Mouse (Mus musculus): ENCODE data around the gene Srsf10.

The Srsf10 gene

DNA sequence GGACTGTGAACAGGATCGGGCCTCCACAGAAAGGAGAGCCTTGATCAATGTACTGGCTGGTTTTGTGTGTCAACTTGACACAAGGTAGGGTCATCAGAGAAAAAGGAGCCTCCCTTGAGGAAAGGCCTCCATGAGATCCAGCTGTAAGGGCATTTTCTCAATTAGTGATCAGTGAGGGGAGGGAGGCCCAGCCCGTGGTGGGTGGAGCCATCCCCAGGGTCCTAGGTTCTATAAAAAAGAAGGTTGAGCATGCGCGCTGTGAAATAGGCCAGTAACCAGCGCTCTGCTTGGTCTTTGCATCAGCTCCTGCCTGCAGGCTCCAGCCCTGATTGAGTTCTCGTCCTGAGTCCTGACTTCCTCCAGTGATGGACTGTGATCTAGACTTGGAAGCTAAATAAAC, 29.0 kb downstream of the Srsf10 start:
- no peak for DNase-seq (ENCODE audit: low spot score)

DNA sequence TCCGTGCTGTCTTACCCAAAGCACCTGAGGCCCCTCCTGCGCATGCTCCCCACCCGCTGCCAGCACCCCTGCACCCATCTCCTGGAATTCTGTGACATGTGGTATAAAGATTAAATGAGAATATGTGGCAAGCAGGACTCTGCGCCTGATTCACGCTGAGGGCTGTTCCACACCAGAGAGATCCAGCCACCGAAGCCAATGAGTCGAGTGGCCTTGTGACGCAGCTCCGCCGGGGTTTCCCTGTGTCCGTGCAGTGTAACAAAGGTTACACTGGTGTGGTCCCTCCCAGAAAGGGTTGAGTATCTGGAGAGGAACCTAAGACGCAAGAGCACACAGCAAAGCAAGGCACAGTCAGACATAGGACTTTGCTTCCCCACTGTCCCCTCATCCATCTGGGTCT, 30.1 kb downstream of the Srsf10 start:
- no peak for DNase-seq (ENCODE audit: low spot score)

DNA sequence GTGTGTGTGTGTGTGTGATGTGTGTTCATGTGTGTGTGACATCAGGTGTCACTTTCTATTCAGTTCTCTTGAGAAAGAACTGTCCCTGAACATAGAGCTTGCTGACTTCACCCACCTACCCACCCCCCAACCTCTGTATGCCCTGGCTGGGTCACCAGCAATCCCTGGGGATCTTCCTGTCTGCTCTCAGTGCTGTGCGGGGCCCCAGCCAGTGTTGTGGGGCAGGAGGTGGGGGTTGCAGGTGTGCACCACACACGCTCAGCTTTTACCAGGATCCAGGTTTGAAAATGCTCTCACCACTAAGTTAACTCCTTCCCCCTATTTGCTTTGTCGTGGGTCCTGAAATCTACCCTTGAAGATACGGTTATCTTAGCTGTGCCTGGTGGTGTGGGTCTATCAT, 30.6 kb downstream of the Srsf10 start:
- DNase-seq (ENCODE audit: low spot score) = no peak

DNA sequence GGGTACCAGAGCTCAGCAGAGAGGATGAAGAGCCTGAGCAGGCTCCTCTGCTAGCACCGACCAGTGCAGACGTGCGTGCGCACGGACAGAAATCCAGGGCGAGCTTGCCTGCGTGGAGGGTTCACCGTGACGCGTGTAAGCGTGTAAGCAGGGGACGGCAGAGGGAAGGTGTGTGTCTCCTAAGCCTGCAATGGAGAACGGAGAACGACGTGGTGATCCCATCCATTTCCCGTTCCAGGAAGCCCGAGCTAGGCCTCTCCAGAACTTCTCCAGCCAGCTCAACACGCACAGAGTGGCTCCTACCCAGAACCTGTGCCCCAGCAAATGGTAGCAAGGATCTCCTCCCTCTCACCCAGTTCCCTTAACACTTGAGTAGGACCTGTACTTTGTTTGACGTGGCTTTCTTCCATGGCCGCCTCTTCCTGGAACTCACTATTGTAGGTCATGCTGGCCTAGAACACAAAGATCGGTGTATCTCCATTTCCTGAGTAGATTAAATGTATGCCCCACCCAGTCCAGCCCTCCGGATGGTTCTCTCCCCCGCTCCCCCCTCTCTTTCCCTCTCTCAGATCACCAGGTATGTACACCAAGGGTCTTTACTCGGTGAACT, 33.0 kb downstream of the Srsf10 start:
- DNase-seq (ENCODE audit: low spot score) = no peak

DNA sequence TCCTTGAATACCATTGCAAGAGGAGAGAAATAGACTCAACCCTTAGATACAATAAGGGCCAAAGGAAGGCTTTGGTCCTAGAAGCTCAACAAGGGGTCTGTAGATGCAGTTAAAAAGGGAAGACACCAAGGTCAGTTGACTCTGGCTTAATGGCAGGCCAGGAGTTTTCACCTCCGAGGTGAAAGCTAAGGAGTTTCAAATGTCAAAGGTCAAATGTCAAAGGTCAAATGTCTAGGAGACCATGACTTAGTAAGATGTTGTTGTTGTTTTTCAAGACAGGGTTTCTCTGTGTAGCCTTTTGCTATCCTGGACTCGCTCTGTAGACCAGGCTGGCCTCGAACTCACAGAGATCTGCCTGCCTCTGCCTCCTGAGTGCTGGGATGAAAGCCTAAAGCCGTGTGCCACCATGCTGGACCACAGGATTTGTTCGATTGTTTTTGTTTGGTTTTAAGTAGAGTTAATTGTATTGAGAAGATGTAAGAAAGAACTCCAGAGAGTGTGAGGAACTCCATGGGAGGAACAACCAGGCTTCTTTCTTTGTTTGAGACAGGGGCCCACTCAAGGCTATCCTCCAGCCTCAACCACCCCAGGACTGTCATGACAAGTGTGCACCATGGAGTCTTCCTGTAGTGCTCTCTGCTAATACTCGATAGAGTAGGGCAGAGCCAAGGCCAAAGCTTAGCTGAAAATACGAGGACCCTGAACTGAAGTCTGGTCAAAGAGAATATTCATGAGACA, 33.8 kb downstream of the Srsf10 start:
- DNase-seq (ENCODE audit: low spot score) = no peak

DNA sequence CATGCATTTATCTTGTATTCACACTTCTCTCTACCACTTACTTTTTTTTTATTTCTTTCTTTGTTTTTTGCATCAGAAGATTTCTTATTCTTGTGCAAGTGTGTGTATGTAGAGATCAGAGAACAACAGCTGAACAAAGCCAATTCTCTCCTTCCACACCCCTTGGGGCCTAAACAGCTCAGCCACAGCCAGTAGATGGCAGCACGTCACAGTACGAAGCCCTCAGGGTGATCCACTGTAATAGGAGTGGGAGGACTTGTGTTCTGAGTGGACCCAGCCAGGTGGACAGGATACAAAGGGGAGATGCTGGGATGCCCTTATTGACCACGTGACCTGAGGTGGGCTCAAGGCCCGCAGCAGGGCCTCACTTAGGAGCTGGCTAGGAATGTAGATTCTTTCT, 34.3 kb downstream of the Srsf10 start:
- DNase-seq (ENCODE audit: low spot score) = no peak

DNA sequence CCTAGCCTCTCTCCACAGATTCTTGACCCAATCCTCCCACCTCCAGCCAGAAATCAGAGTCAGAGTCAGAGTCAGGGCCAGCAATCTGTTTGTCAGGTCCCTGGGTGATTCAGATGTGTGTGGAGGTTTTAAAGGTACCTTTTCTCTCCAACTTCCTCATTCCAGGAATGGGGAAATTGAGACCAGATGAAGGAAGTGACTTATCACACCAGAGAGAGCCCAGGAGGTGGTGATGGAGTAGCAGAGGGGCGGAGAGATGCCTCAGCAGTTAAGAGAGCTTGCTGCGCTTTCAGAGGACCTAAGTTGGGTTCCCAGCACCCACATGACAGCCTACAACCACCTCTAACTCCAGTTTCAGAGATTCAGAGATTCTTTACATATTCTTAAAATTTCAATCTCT, 36.0 kb downstream of the Srsf10 start:
- no peak for DNase-seq (ENCODE audit: low spot score)

DNA sequence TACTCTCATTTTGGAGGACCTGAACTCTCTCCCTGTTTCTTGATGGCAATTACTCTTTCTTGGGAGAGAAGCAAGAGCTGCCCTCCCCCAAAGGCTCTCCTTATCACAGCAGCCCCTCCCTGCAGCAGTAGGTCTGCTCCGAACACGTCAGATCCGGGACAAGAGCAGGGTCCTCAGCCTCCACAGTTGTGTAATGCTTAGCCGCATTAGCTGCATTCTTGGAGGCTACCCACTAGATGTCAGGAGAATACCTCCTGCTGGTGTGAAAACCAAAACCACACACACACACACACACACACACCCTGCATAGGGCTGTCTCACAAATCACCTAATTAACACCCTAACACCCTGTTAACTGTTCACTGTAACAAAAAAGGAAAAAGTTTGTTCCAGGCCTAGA, 37.3 kb downstream of the Srsf10 start:
- DNase-seq (ENCODE audit: low spot score) = no peak

DNA sequence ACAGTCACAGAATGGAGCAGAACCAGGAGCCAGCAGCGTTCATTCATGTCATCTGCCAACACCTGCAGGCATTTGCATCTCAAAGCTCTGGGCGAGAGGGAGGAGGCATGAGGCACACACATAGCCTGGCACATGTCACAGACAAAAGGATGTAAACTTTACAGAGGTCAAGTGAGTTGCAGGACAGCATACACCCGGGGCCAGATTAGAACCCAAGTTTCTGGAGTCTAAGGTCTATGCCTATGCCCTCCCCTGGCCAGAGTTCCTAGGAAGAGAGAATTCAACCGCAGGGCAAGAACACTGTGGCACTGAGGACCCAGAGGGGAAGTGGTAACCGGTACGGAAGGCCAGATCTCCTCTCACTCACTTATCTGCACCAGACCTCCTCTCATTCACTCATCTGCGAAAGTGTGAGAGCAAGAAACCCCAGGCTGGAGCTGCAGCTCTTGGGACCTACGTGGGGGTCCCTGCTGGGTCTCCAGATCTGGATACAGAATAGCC, 39.6 kb downstream of the Srsf10 start, which contains the start of gene Cnr2:
Gene Cnr2, plus strand, starts transcription at position 324 of the 501 bp plus-strand sequence.
- DNase-seq (ENCODE audit: low spot score) = no peak

DNA sequence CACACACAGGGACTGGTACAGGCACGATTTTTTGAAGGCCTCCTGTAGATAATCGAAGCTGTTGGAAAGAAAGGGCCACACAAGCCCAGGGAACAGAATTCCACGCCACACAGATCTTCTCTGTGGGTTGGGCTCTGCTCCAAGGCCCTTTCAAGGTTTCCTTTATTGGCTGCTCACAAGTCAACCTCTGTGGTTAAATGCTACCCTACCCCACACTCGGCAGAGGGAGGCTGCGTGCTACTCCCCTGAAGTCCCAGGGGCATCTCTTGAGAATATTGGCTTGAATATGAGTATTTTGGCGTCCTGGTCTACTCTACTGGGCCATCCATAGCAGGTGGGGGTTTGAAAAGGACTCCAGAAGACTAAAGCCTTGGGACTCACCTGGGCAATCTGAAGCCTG, 40.6 kb downstream of the Srsf10 start:
- no peak for DNase-seq (ENCODE audit: low spot score)

DNA sequence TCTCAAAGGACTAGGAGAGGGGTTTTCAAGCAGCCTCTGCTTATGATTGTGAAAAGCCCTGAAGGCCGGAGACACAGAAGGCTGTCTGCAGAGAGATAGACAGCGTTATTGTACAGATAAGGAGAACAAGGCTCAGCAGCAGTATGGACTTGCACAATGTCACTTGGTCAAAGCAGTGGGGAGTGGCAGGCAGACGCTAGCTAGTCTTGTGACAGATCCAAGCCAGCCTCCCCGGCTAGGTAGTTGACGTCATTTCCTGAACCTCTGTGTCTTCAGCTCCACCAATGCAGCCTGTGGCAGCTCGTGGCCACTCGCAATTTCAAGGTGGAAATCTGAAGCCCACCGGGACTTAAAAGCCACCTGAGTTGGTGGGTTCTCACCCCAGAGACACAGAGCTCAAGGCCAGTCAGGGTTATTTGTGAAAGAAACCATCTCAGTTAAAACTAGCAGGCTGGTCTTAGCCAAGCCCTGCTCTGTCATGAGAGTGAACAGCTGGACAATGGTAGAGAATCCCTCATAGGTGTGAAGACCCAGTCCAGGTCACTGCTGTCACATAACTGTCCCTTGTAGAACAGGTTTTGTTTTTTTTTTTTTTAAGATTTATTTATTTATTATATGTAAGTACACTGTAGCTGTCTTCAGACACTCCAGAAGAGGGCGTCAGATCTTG, 43.0 kb downstream of the Srsf10 start:
- DNase-seq (ENCODE audit: low spot score) = no peak

DNA sequence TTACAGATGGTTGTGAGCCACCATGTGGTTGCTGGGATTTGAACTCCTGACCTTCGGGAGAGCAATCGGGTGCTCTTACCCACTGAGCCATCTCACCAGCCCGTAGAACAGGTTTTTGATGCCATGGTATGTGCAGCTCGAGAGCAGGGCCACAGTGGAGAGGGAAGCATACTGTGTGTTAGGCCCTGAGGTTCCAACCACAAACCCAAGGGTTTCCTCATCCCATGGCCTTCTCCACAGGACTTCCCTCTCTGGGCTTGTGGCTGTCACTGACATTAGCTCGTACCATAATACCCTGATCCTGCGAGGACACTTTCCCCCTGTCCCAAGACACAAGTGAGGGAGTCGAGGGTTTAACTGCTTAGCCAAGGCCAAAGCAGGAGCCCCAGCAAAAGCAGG, 43.5 kb downstream of the Srsf10 start:
- no peak for DNase-seq (ENCODE audit: low spot score)

DNA sequence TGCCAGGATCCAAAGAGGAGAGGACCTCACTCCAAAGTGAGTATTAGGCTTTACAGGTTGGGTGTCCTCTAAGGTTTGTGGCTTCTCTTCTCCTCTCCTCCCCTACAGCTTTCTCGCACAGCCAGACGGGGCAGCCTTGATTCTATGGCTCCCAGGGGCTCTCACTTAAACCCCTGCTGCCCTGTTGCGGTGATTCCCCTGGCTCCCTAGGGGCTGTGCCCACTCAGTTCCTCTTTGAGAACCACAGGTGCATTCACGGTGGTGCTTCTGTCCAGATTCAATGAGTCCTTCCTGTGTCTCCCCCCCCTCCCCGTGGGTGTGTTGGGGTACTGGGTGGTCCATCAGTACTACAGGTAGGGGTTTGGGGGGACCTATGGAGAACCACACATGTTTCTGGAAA, 44.5 kb downstream of the Srsf10 start:
- no peak for DNase-seq (ENCODE audit: low spot score)

DNA sequence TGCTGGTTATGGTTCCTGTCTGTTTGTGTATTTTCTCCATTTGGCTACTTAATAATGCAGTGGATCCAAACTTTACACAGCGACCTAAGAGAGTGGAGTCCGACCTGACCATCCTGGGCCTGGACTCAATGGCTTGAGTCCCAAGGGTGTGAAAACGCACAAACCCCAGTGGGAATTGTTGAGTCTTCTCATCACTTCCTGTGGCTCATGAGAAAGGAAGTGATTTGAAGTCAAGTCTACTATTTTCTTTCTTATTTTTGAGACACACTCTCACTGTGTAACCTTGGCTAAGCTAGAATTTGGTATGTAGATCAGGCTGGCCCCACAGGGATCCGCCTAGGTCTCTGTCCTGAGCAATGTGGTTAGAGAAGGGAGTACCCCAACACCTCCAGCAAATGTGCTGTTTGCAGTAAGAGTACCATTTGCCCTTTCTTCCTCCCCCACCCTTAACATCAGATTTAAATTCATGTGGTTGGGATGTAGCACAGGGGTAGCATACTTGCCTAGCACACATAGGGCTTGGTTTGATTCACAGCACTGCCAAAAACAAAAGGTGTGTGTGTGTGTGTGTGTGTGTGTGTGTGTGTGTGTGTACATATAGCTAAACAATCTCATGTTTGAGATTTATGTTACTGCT, 47.2 kb downstream of the Srsf10 start:
- no peak for DNase-seq (ENCODE audit: low spot score)

DNA sequence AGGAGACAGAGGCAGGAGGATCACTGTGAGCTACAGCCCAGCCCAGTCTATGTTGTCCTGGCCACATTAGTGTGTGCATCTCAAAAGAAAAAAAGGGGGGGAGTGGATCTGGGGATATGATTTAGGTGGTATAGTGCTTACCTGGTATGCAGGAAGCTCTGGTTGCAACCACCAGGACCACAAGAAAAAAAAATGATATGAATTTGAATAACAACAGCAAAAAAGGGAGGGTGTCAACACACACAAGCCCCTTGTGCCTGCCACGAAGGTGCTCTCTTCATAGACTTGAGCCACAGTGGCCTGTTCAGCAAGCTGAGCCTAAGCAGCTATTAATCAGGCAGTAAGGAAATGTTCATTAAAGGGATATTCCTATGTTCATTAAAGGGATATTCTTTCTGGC, 49.3 kb downstream of the Srsf10 start:
- no peak for DNase-seq (ENCODE audit: low spot score)

DNA sequence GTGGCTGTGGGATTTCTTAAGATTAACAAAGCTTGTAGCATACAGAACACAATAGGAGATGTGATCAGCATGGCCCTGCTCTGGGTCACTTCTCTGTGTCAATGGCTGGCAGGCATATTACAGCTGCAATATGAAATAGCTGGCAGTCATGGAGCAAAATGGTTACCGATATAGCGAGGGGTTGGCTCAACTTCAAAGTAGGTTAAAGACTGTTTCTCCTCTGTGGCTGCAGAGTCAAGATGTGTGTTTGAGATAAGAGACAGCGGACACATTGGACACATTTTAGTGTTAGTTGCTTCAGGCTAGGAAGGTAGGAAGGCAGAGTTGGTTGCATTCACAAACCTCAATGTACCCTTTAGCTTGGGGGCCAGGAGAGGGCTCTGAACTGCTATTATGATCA, 51.1 kb downstream of the Srsf10 start:
- no peak for DNase-seq (ENCODE audit: low spot score)

DNA sequence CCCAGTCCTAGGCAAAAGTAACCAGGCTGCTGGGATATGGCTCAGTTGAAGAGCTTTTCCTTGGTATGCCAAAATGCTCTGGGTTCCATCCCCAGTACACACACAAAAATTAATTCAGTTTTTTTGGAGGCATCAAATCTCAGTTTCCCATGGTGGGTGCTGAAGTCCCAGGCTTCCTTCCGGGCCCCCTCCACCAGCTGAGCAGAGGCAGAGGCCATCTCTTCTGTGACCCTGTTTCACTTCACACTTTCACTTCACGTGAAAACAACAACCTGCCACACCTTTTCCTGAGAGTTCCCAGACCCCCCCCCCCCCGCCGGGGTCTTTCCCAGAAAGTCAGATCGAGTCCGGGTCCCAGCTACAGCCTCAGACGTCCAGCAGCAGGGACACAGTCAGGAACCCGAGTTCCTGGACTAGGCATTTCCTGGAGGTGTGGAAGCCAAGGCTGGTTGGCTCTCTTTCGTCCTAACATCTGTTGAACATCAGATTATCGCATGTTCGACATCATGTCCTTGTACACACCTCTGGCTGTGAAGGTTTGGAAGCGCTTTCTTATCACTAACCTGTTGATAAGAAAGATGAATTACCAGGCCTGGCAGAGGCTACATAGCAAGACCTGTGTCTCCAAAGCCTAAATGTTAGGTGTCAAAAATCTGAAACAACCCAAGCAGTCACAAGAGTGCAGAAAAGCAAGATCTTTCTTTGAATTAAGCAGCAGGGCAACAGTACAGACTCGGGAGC, 53.9 kb downstream of the Srsf10 start:
- DNase-seq (ENCODE audit: low spot score) = no peak

DNA sequence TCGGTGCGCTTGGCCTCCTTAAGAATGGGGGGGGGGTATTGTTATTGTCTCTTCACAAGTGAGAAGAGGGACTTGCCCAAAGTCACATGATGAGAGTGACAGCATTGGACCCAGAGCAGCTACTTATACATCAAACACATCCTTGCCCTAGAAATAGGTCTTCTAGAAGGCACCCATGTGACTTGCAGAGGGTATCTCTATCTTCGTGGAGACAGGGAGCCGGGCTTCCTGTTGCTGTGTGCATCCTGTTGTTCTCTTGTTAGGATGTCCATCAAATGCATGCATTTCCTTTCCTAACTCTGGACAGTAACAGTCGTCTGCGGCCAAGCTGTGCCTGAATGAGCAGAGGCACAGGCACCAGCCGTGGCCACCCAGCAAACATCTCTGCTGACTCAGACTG, 56.0 kb downstream of the Srsf10 start:
- no peak for DNase-seq (ENCODE audit: low spot score)

DNA sequence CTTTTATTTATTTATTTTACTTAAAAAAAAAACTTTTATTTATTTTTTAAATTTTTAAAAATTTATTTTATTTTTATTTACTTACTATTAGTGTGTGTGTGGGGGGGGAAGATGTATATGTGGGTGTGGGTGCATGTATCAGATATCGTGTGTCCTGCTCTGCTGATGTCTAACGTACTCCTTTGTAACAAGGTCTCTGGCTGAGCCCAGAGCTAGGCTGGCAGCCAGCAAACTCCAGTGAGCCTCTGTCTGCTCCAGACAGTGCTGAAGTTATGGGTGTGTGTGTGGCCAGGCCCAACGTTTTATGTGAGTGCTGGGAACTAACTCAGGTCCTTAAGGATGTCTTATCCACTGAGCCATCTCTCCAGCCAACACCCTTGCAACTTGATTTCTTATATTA, 56.6 kb downstream of the Srsf10 start:
- no peak for DNase-seq (ENCODE audit: low spot score)

DNA sequence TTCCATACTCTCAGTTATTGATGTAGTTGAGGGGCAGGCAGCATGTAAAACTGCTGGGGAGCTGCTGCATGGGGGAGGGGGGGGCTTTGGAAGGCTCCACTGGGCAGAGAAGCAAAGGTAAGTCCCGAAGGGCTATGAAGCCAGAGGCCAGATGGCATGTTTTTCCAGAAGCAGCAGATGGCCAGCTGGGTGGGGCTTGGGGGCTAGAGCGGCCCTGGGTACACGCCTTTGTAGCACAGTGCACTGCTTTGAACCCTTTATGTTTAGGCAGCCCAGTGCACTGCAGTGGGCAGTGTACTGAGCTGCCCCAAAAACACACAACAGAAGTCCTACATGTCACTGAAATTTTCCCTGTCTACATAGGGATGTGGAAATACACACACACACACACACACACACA, 57.3 kb downstream of the Srsf10 start:
- DNase-seq (ENCODE audit: low spot score) = no peak

DNA sequence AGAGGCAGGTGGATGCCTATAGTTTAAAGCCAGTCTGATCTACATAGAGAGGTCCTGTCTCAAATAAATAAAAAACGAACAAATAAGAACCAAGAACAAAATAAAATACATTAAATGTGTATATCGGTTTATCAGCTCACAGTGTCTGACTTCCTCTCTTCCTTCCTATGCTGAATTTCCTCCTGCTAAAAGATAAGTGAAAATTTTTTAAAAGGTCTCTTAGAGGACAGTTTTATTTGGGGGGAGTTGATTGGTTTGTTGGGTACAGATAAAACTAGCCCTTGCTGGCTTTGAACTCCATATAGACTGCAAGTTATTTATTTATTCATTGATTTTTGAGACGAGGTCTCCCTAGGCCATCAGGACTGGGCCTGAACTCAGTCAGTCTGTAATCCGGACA, 57.9 kb downstream of the Srsf10 start:
- no peak for DNase-seq (ENCODE audit: low spot score)

DNA sequence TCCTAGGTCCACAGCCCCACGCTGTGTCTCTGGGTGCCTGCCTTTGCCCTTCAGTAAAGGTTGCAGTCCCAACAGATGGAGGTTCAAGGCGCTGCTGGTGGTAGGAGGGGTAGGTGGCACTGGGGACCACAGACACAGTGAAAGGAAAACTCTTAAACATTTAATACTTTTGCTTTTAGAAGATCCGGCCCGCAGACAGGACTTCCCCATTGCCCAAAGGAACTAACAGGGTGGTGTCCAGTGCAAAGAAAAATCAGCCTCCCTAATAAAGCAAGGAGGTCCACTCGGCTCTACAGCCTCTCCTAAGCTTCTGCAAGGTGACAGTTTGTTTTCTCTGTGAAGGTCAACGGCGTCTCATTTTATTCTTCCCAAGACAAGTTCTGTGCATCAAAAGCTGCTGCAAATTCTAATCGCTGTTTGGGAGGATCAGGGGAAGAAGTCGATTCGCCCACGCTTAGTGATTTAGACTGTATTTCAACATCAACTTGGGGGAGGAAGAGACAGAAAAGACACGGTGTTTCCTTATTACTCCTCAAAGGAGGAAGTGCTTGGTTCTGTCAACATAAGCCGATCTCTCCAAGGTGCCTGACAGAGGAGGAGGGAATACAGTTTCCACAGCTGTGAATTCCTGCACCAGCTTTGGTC, 63.2 kb downstream of the Srsf10 start:
- DNase-seq (ENCODE audit: low spot score) = no peak
